Mouse (Mus musculus): ENCODE data around the gene Syne1.

GRCm38 (mm10) chr10:5239680-5240079, 311.6 kb downstream of the Syne1 start:
- TF ChIP-seq POLR2A (IDR thresholded peaks at IDR 0.05; ENCODE audit: insufficient read length, low read depth), result no peak
- TF ChIP-seq USF1 (IDR thresholded peaks at IDR 0.05; ENCODE audit: low read depth), result no peak
- no peak for TF ChIP-seq MAX (IDR thresholded peaks at IDR 0.05; ENCODE audit: low read depth)
- no peak for TF ChIP-seq TCF12 (IDR thresholded peaks at IDR 0.05; ENCODE audit: insufficient read depth, poor library complexity, severe bottlenecking)
- no peak for TF ChIP-seq MYOD1 (IDR thresholded peaks at IDR 0.05; ENCODE audit: control insufficient read depth in 1 of 3, insufficient read length in 2 of 3, low read depth in 2 of 3)
- no peak for TF ChIP-seq REST (IDR thresholded peaks at IDR 0.05; ENCODE audit: insufficient read depth, insufficient read length)
- TF ChIP-seq E2F4 (IDR thresholded peaks at IDR 0.05; ENCODE audit: insufficient read depth), result no peak
- no peak for TF ChIP-seq CEBPB (IDR thresholded peaks at IDR 0.05; ENCODE audit: insufficient read depth, poor library complexity, severe bottlenecking)
- TF ChIP-seq POLR2AphosphoS2 (IDR thresholded peaks at IDR 0.05; ENCODE audit: insufficient read length, low read depth), result no peak
- TF ChIP-seq SRF (IDR thresholded peaks at IDR 0.05; ENCODE audit: control insufficient read depth, insufficient read length, low read depth), result no peak

Measured in myocyte (in vitro differentiated cells).